Mouse (Mus musculus) hindbrain, embryonic 10.5 days (tissue): ENCODE measurements around the gene Trhde. TPM values are rescaled to one million over a fixed set of nuclear protein-coding genes. Genes with fewer than 3 reads are reported as not detected.

ENCODE experiments used
- DNase-seq: peaks from one replicate; pipeline ENCODE4 v3.0.0-alpha.2; 2017; ENCODE audit warnings: low spot score
- H3K27ac ChIP-seq: fragments of 300-500 bp; sonication (generic); 2 replicates; pipeline ENCODE4 v1.5.1; 2016; ENCODE audit warnings: mild to moderate bottlenecking, moderate library complexity
- H3K27me3 ChIP-seq: fragments of 300-500 bp; sonication (generic); 2 replicates; pipeline ENCODE4 v1.6.1; 2016; ENCODE audit warnings: mild to moderate bottlenecking; ENCODE audit not compliant: poor library complexity, insufficient read depth, severe bottlenecking
- H3K36me3 ChIP-seq: fragments of 300-500 bp; sonication (generic); 2 replicates; pipeline ENCODE4 v1.6.1; 2016; ENCODE audit warnings: mild to moderate bottlenecking, moderate library complexity
- H3K4me1 ChIP-seq: fragments of 300-500 bp; sonication (generic); replicated peaks from 2 replicates; pipeline ENCODE4 v1.6.1; 2016; ENCODE audit warnings: mild to moderate bottlenecking
- H3K4me3 ChIP-seq: fragments of 300-500 bp; sonication (generic); 2 replicates; pipeline ENCODE4 v1.5.1; 2016; ENCODE audit warnings: mild to moderate bottlenecking, moderate library complexity
- H3K9me3 ChIP-seq: fragments of 300-500 bp; sonication (generic); 2 replicates; pipeline ENCODE4 v1.6.1; 2016; ENCODE audit warnings: mild to moderate bottlenecking, moderate library complexity
- WGBS: fragments of 180-500 bp; shearing (Covaris S2); methylation state at CpG from one replicate; pipeline ENCODE4 v1.1.7; 2016; 5-methylcytosine and 5-hydroxymethylcytosine counted together
- polyA plus RNA-seq: library from polyadenylated mRNA; unstranded; fragments of >200 nt; fragmentation: Nextera tagmentation; extraction: Ambion mirVana; gene quantifications from 2 replicates; pipeline ENCODE4 v1.2.1, GENCODE M21; 2016

The Trhde gene
- polyA plus RNA-seq, 1 experiment from 2014 or later = 0.90 TPM

GRCm38 (mm10) chr10:114796872-114797271 is 5.2 kb downstream of the Trhde start:
- no peak overlapping the region for H3K4me3 ChIP-seq
- H3K27me3 ChIP-seq = peaks cover 36% of the 10 kb centered on the region
- no peak overlapping the region for H3K27ac ChIP-seq
- H3K36me3 ChIP-seq = no peaks in the 10 kb centered on the region
- DNase-seq = no peak
- 89% methylated on average over 5 of the region's 5 CpGs for WGBS
- H3K9me3 ChIP-seq = no peaks in the 10 kb centered on the region
- H3K4me1 ChIP-seq = peaks cover 27% of the 10 kb centered on the region

GRCm38 (mm10) chr10:114794214-114794613 is 7.9 kb downstream of the Trhde start:
- WGBS = 43% methylated on average over 6 of the region's 6 CpGs
- H3K27me3 ChIP-seq = peaks cover 10% of the 10 kb centered on the region

GRCm38 (mm10) chr10:114765914-114766313 is 36.2 kb downstream of the Trhde start:
- H3K27ac ChIP-seq = no peak overlapping the region
- no peaks in the 10 kb centered on the region for H3K36me3 ChIP-seq
- H3K4me3 ChIP-seq = no peak overlapping the region
- DNase-seq = no peak
- H3K9me3 ChIP-seq = no peaks in the 10 kb centered on the region
- no peaks in the 10 kb centered on the region for H3K4me1 ChIP-seq
- 84% methylated on average over 4 of the region's 4 CpGs for WGBS
- no peaks in the 10 kb centered on the region for H3K27me3 ChIP-seq

More at GRCm38 (mm10) chr10:114794214-114794613, 7.9 kb downstream of the Trhde start:
- H3K4me1 ChIP-seq = peaks cover 9% of the 10 kb centered on the region; the same call in 1 of the 2 replicates
- peak; percentile 7 for DNase-seq
- no peak overlapping the region for H3K4me3 ChIP-seq
- H3K27ac ChIP-seq = no peak overlapping the region
- no peaks in the 10 kb centered on the region for H3K9me3 ChIP-seq
- H3K36me3 ChIP-seq = no peaks in the 10 kb centered on the region

GRCm38 (mm10) chr10:114762125-114762524 is 40.0 kb downstream of the Trhde start:
- H3K27ac ChIP-seq = no peak overlapping the region
- no peaks in the 10 kb centered on the region for H3K27me3 ChIP-seq
- no peak for DNase-seq
- 89% methylated on average over 7 of the region's 7 CpGs for WGBS
- H3K9me3 ChIP-seq = no peaks in the 10 kb centered on the region
- H3K4me3 ChIP-seq = no peak overlapping the region
- H3K4me1 ChIP-seq = no peaks in the 10 kb centered on the region
- H3K36me3 ChIP-seq = no peaks in the 10 kb centered on the region

- WGBS = 63% methylated on average over 3 of the region's 3 CpGs
- Histone ChIP-seq H3K27ac (no peak overlapping the region), H3K9me3 (no peaks in the 10 kb centered on the region), H3K36me3 (no peaks in the 10 kb centered on the region), H3K27me3 (no peaks in the 10 kb centered on the region), H3K4me1 (no peaks in the 10 kb centered on the region), H3K4me3 (no peak overlapping the region)
- DNase-seq = no peak
Observed at GRCm38 (mm10) chr10:114759240-114759639, 42.9 kb downstream of the Trhde start.

GRCm38 (mm10) chr10:114758614-114759013 is 43.5 kb downstream of the Trhde start:
- H3K27me3 ChIP-seq = no peaks in the 10 kb centered on the region
- no peak for DNase-seq
- 92% methylated on average over 9 of the region's 9 CpGs for WGBS
- H3K4me3 ChIP-seq = no peak overlapping the region
- no peaks in the 10 kb centered on the region for H3K4me1 ChIP-seq
- H3K9me3 ChIP-seq = no peaks in the 10 kb centered on the region
- no peaks in the 10 kb centered on the region for H3K36me3 ChIP-seq
- H3K27ac ChIP-seq = no peak overlapping the region

- no peak overlapping the region for H3K27ac ChIP-seq
- no peak for DNase-seq
- no peaks in the 10 kb centered on the region for H3K9me3 ChIP-seq
- H3K27me3 ChIP-seq = no peaks in the 10 kb centered on the region
- no peaks in the 10 kb centered on the region for H3K36me3 ChIP-seq
- H3K4me1 ChIP-seq = no peaks in the 10 kb centered on the region
- WGBS = 74% methylated on average over 15 of the region's 15 CpGs
- H3K4me3 ChIP-seq = no peak overlapping the region
Observed at GRCm38 (mm10) chr10:114742755-114743705, 59.1 kb downstream of the Trhde start.

GRCm38 (mm10) chr10:114739916-114740315 is 62.2 kb downstream of the Trhde start:
- 90% methylated on average over 5 of the region's 5 CpGs for WGBS
- no peak overlapping the region for H3K4me3 ChIP-seq
- DNase-seq = no peak
- no peaks in the 10 kb centered on the region for H3K9me3 ChIP-seq
- no peaks in the 10 kb centered on the region for H3K4me1 ChIP-seq
- H3K27ac ChIP-seq = no peak overlapping the region
- H3K27me3 ChIP-seq = no peaks in the 10 kb centered on the region
- H3K36me3 ChIP-seq = no peaks in the 10 kb centered on the region

GRCm38 (mm10) chr10:114737581-114737980 is 64.5 kb downstream of the Trhde start:
- no peaks in the 10 kb centered on the region for H3K36me3 ChIP-seq
- 86% methylated on average over 2 of the region's 2 CpGs for WGBS
- no peaks in the 10 kb centered on the region for H3K9me3 ChIP-seq
- DNase-seq = no peak
- no peak overlapping the region for H3K4me3 ChIP-seq
- H3K27me3 ChIP-seq = no peaks in the 10 kb centered on the region
- no peak overlapping the region for H3K27ac ChIP-seq
- no peaks in the 10 kb centered on the region for H3K4me1 ChIP-seq

- Histone ChIP-seq H3K36me3 (no peaks in the 10 kb centered on the region), H3K9me3 (no peaks in the 10 kb centered on the region), H3K4me1 (no peaks in the 10 kb centered on the region), H3K27me3 (no peaks in the 10 kb centered on the region), H3K4me3 (no peak overlapping the region), H3K27ac (no peak overlapping the region)
- no peak for DNase-seq
- 91% methylated on average over 3 of the region's 3 CpGs for WGBS
Observed at GRCm38 (mm10) chr10:114736377-114736776, 65.7 kb downstream of the Trhde start.

GRCm38 (mm10) chr10:114735678-114736077 is 66.4 kb downstream of the Trhde start:
- Histone ChIP-seq H3K27me3 (no peaks in the 10 kb centered on the region), H3K4me1 (no peaks in the 10 kb centered on the region), H3K27ac (no peak overlapping the region), H3K9me3 (no peaks in the 10 kb centered on the region), H3K4me3 (no peak overlapping the region), H3K36me3 (no peaks in the 10 kb centered on the region)
- 86% methylated on average over 5 of the region's 5 CpGs for whole genome bisulfite sequencing
- DNase-seq = no peak

- 91% methylated on average over 2 of the region's 2 CpGs for WGBS
- no peak overlapping the region for H3K27ac ChIP-seq
- no peaks in the 10 kb centered on the region for H3K36me3 ChIP-seq
- H3K4me3 ChIP-seq = no peak overlapping the region
- no peaks in the 10 kb centered on the region for H3K27me3 ChIP-seq
- H3K9me3 ChIP-seq = no peaks in the 10 kb centered on the region
- H3K4me1 ChIP-seq = no peaks in the 10 kb centered on the region
- no peak for DNase-seq
Observed at GRCm38 (mm10) chr10:114735111-114735510, 67.0 kb downstream of the Trhde start.

- no peak for DNase-seq
Observed at GRCm38 (mm10) chr10:114725591-114725990, 76.5 kb downstream of the Trhde start.

More at GRCm38 (mm10) chr10:114725591-114725990, 76.5 kb downstream of the Trhde start:
- 78% methylated on average over 2 of the region's 2 CpGs for WGBS
- Histone ChIP-seq H3K9me3 (no peaks in the 10 kb centered on the region), H3K27me3 (no peaks in the 10 kb centered on the region), H3K4me1 (no peaks in the 10 kb centered on the region), H3K27ac (no peak overlapping the region), H3K36me3 (no peaks in the 10 kb centered on the region), H3K4me3 (no peak overlapping the region)
